Mouse (Mus musculus): ENCODE measurements around the gene Pdzd11. TPM values are rescaled to one million over a fixed set of nuclear protein-coding genes. Genes with fewer than 3 reads are reported as not detected.

Gene Pdzd11
- 114 and 117 TPM in 2 replicates for polyA plus RNA-seq (2016; fragmentation: Nextera tagmentation; extraction: Ambion mirVana)

DNA sequence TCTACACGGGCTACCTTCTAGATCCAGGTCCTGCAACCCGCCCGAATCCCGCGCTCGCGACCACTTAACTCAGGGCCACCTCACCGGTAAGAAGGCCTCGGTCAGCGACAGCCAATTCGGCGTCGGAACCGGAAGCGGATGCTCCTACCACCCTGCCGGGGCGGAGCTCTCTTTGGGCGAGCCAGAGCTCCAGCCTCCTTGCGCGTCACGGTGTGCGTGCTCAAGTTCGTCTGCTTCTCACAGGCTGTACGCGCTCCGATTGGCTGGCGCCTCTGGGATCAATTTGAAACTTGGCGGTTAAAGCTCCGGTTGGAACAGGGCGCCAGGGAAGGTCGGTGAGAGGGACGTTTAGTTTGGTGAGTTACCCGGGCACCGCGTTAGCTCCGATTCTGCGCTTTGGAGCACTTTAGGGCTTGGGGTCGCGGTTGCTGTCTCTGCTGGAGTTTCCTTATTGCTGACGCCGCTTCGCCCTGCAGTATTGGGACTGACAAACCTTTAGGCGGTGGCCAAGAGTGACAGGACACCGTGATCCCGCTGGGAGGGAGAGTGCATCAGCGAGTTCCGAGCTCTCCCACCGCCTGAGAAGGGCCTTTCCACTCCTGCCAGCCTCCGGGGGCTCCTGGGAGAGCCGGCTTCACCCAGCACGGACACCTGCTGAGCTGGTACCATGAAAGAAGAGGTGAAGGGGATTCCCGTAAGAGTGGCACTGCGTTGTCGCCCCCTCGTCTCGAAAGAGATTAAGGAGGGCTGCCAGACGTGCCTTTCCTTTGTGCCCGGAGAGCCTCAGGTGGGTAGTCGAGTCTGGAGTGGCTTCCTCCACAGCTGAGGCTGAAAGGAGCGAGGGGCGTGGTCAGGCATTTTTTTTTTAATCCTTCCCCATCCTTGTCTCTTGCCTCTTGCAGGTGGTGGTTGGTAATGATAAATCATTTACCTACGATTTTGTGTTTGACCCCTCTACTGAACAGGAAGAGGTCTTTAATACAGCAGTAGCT, at the start of gene Pdzd11:
TSS of gene Pdzd11 (minus strand) at position 767 of the 992 bp plus-strand sequence.
- Histone ChIP-seq H3K4me3 (peak within 1 kb of the TSS; percentile 78), H3K4me1 (0 out of 2 replicates have a peak, but pooled peaks cover 6% of the 10 kb centered on the region), H3K36me3 (replicated peaks) (peaks cover 27% of the 10 kb centered on the region), H3K27ac (replicated peaks) (peak within 1 kb of the TSS; percentile 92), H3K9me3 (no peaks in the 10 kb centered on the region), H3K27me3 (replicated peaks; ENCODE audit: low read depth, poor library complexity, severe bottlenecking) (peaks cover 44% of the 10 kb centered on the region)
- DNase-seq (ENCODE audit: low spot score), result peak; percentile 93
- WGBS, result 15% methylated on average over 62 of the region's 62 CpGs

DNA sequence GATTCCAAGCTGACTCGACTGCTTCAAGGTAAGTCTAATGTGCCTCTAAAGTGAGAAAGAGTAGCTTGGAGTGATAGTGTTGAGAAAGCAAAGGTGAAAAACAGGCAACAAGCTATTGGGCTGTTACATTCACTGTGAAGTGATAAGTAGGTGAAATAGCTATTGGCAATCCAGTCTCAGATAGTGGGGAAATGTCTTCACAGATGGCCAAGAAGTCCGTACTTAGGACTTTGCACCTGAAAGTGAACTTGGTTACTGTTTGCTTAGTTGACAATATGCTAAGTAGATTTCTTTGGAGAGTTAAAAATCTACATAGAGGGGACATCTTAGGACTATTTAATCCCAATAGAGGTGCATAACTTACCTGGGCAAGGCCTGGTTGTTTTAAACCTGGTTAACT, 38.5 kb upstream of the Pdzd11 start:
- H3K9me3 ChIP-seq, result no peaks in the 10 kb centered on the region
- peaks cover 41% of the 10 kb centered on the region for H3K27me3 ChIP-seq (replicated peaks; ENCODE audit: low read depth, poor library complexity, severe bottlenecking)
- no peak for DNase-seq (ENCODE audit: low spot score)
- peaks cover 28% of the 10 kb centered on the region for H3K36me3 ChIP-seq (replicated peaks)
- WGBS, result 87% methylated on average over 2 of the region's 2 CpGs
- H3K4me1 ChIP-seq, result no peaks in the 10 kb centered on the region
- H3K27ac ChIP-seq (replicated peaks), result no peak overlapping the region
- no peak overlapping the region for H3K4me3 ChIP-seq

DNA sequence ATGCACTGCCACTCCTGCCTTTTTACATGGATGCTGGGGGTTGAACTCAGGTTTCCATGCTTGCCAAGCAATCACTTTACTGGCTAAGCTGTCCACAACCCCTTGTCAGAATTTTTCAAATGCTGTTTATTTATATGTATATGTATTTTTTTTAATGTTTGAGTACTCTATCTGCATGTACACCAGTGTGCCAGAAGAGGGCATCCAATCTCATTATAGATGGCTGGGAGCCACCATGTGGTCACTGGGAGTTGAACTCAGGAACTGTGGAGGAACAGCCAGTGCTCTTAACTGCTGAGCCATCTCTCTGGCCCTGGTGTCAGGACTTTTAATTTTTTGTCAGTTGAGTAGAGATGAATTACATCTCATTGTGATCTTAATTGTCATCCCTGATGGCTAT, 26.5 kb upstream of the Pdzd11 start:
- H3K27ac ChIP-seq (replicated peaks), result no peak overlapping the region
- H3K4me3 ChIP-seq, result no peak overlapping the region
- no peaks in the 10 kb centered on the region for H3K4me1 ChIP-seq
- H3K27me3 ChIP-seq (replicated peaks; ENCODE audit: low read depth, poor library complexity, severe bottlenecking), result peaks cover 21% of the 10 kb centered on the region
- DNase-seq (ENCODE audit: low spot score), result no peak
- no peaks in the 10 kb centered on the region for H3K9me3 ChIP-seq
- H3K36me3 ChIP-seq (replicated peaks), result peaks cover 30% of the 10 kb centered on the region

DNA sequence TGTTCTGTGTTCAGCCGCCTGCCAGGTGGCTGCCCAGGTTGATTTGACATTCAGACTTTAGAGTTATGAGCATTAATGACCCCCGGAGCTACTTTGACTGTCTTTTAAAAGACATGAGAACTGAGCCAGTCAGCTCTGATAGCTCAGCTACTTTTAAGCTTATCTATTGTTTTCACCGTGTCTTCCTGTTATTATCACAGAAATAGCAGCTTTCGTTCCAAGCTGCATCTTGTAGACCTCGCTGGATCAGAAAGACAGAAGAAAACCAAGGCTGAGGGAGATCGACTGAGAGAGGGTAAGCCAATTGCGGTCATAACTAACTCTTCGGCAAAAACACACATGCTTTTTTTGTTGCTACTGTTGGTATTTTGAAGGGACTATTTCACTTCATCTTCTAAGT, 12.1 kb upstream of the Pdzd11 start:
- Histone ChIP-seq H3K27me3 (replicated peaks; ENCODE audit: low read depth, poor library complexity, severe bottlenecking) (peaks cover 33% of the 10 kb centered on the region), H3K36me3 (replicated peaks) (peaks cover 89% of the 10 kb centered on the region)

DNA sequence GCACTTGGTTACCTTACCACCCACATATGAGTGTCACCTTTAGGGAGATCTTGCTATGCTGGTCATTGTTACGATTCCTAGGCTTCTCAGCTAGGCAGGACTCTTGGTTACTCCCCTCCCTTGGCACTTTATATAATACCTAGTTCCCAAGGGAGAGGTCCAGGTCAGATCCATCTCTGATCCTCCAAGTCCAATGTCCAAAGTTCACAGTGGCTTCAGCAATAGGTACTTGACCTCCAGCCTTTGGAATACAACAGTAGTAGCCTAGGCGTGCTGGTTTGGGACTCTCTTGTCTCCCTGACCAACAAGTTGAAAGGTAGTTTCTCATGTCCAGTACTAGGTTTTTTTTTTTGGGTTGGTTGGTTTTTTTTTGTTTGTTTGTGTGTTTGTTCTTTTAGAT, 2.7 kb upstream of the Pdzd11 start:
- peaks cover 41% of the 10 kb centered on the region for H3K27me3 ChIP-seq (replicated peaks; ENCODE audit: low read depth, poor library complexity, severe bottlenecking)

More for the DNA sequence above, 12.1 kb upstream of the Pdzd11 start:
- no peak for DNase-seq (ENCODE audit: low spot score)
- 93% methylated on average over 8 of the region's 8 CpGs for WGBS
- Histone ChIP-seq H3K4me3 (no peak overlapping the region), H3K4me1 (no peaks in the 10 kb centered on the region), H3K9me3 (no peaks in the 10 kb centered on the region), H3K27ac (replicated peaks) (no peak overlapping the region)

DNA sequence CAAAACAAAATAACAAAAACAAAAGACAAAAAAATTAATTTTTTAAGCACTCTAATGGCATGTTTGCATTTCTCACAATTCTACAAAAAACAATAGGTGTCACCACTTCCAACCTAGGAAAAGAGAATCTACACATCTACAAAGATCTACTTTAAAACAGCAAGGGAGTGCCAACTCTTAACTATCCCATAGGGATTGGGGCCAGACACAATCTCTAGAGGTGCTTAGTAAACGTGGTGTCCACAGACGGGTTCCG, 894 bp downstream of the Pdzd11 start, which contains the start of gene Kif4:
TSS of gene Kif4 (plus strand) at position 192 of the 256 bp plus-strand sequence.
- 0 out of 2 replicates have a peak, but pooled peaks cover 6% of the 10 kb centered on the region for H3K4me1 ChIP-seq
- H3K4me3 ChIP-seq, result peak within 1 kb of the TSS; percentile 78
- H3K36me3 ChIP-seq (replicated peaks), result peaks cover 27% of the 10 kb centered on the region
- peaks cover 44% of the 10 kb centered on the region for H3K27me3 ChIP-seq (replicated peaks; ENCODE audit: low read depth, poor library complexity, severe bottlenecking)
- H3K9me3 ChIP-seq, result no peaks in the 10 kb centered on the region
- H3K27ac ChIP-seq (replicated peaks), result peak within 1 kb of the TSS; percentile 92
- no peak for DNase-seq (ENCODE audit: low spot score)
- WGBS, result 18% methylated on average over 3 of the region's 3 CpGs

More for the DNA sequence above, 2.7 kb upstream of the Pdzd11 start:
- WGBS, result 93% methylated on average over 2 of the region's 2 CpGs
- no peaks in the 10 kb centered on the region for H3K9me3 ChIP-seq
- 0 out of 2 replicates have a peak, but pooled peaks cover 6% of the 10 kb centered on the region for H3K4me1 ChIP-seq
- H3K27ac ChIP-seq (replicated peaks), result no peak overlapping the region
- H3K36me3 ChIP-seq (replicated peaks), result peaks cover 22% of the 10 kb centered on the region
- no peak overlapping the region for H3K4me3 ChIP-seq
- no peak for DNase-seq (ENCODE audit: low spot score)

DNA sequence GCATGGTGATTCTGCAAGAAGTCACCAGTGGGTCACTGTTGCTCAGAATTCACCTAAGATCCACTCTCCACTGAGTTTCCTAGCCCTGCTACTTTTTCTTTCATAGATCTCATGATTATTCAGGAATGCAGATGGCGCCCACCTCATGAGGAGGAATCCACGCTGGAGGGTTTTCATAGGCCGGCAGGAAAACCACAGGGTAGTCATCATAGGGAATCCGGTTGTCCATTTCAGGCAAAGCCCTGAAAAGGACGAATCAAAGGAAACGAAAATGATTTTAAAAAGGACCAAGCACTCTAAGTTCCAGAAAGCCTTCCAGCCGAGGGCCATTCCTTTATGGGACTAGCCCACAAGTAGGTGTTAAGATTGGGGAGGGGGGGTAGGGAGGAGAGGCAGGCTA, 1.2 kb downstream of the Pdzd11 start:
- Histone ChIP-seq H3K4me1 (0 out of 2 replicates have a peak, but pooled peaks cover 6% of the 10 kb centered on the region), H3K36me3 (replicated peaks) (peaks cover 27% of the 10 kb centered on the region), H3K27ac (replicated peaks) (peak overlapping the region; percentile 83), H3K27me3 (replicated peaks; ENCODE audit: low read depth, poor library complexity, severe bottlenecking) (peaks cover 44% of the 10 kb centered on the region), H3K9me3 (no peaks in the 10 kb centered on the region), H3K4me3 (peak overlapping the region; percentile 78)
- WGBS, result 40% methylated on average over 7 of the region's 7 CpGs
- no peak for DNase-seq (ENCODE audit: low spot score)

DNA sequence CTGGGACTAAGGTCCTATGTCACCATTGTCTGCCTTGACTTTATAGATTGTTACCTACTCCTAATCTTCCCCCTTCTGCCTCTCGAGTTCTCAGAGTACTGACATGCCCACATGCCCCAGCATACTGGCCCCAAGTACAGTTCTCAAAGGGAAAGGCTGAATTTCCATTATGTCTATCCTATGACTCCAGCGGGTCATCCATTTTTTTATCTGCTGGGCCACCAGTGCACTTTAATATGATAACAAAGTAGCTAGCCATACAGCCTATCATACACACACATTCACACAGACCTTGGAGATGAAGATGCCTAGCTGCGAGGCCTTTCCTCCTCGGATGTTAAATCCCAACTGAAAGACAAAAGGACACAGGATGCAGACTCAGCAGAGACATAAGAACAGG, 2.1 kb downstream of the Pdzd11 start:
- H3K36me3 ChIP-seq (replicated peaks), result peaks cover 27% of the 10 kb centered on the region
- no peak for DNase-seq (ENCODE audit: low spot score)
- 0 out of 2 replicates have a peak, but pooled peaks cover 6% of the 10 kb centered on the region for H3K4me1 ChIP-seq
- 91% methylated on average over 4 of the region's 4 CpGs for WGBS
- no peak overlapping the region for H3K27ac ChIP-seq (replicated peaks)
- no peaks in the 10 kb centered on the region for H3K9me3 ChIP-seq
- no peak overlapping the region for H3K4me3 ChIP-seq
- peaks cover 37% of the 10 kb centered on the region for H3K27me3 ChIP-seq (replicated peaks; ENCODE audit: low read depth, poor library complexity, severe bottlenecking)

DNA sequence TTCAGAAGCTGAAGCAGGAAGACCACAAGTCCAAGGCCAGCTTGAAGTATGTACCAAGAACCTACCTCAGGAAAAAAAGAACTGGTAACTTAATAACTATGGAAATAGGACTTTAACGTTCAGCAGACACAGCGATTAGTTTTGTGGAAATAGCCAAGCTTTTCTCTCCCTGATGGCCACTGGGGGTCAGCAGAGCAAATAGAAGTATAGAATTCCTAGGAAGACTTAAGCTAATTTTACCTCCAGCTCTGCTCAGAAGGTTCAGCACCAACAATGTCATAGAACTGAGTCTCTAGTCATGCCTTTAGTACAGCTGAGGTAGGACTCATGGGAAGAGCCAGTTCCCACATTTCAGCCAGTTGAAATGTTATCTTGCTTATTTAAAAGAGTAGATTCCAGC, 5.0 kb downstream of the Pdzd11 start:
- Histone ChIP-seq H3K4me3 (no peak overlapping the region), H3K9me3 (no peaks in the 10 kb centered on the region), H3K27ac (replicated peaks) (no peak overlapping the region), H3K4me1 (0 out of 2 replicates have a peak, but pooled peaks cover 6% of the 10 kb centered on the region), H3K27me3 (replicated peaks; ENCODE audit: low read depth, poor library complexity, severe bottlenecking) (peaks cover 58% of the 10 kb centered on the region), H3K36me3 (replicated peaks) (peaks cover 20% of the 10 kb centered on the region)
- 84% methylated on average over 2 of the region's 2 CpGs for WGBS
- DNase-seq (ENCODE audit: low spot score), result no peak

DNA sequence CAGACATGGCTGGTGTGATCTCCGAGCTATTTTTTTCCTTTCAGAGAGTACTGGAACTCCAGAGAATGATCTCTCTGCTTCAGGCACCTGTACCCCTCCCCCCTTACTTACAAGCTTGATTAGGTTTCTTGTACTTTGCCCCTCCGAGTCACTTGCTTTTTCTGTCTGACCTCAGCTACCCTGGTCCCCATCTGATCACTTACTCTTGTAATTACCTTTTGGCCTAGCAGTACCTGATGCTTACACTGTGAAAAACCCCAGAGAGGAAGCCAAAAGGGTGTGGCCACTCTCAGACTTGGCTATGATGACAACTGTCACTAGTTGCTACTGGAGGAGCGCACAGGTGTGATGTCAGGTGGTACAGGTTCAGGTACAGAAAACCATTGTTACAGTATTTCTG, 7.9 kb downstream of the Pdzd11 start:
- Histone ChIP-seq H3K9me3 (no peaks in the 10 kb centered on the region), H3K36me3 (replicated peaks) (peaks cover 16% of the 10 kb centered on the region), H3K4me3 (no peak overlapping the region), H3K4me1 (no peaks in the 10 kb centered on the region), H3K27ac (replicated peaks) (no peak overlapping the region), H3K27me3 (replicated peaks; ENCODE audit: low read depth, poor library complexity, severe bottlenecking) (peaks cover 60% of the 10 kb centered on the region)
- 66% methylated on average over 3 of the region's 3 CpGs for WGBS
- DNase-seq (ENCODE audit: low spot score), result no peak

DNA sequence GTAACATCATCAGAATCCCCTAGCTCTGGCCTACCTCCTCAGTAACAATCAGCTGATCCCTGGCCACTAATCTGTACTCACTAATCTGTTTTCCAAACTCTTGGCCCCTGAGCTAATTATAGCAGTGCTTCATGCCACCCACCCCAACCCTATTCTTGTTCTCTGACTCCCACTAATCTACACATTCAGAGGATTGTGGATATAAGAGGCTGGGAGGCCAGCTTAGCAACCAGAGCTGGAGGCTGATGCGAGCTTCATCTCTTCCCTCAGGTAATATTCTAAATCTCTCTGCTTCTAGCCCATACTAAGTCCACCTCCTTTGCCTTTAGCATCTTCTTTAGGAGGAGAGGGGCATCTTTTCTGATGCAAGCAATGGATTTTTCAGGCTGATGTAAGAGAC, 21.1 kb downstream of the Pdzd11 start, which contains the start of gene Arr3:
TSS of gene Arr3 (plus strand) at position 184 of the 400 bp plus-strand sequence.
- DNase-seq (ENCODE audit: low spot score), result no peak
- Histone ChIP-seq H3K27me3 (replicated peaks; ENCODE audit: low read depth, poor library complexity, severe bottlenecking) (peaks cover 67% of the 10 kb centered on the region), H3K4me3 (no peak within 1 kb of the TSS), H3K9me3 (no peaks in the 10 kb centered on the region), H3K27ac (replicated peaks) (no peak within 1 kb of the TSS), H3K36me3 (replicated peaks) (no peaks in the 10 kb centered on the region), H3K4me1 (no peaks in the 10 kb centered on the region)
- WGBS, result 71% methylated on average over 1 of the region's 1 CpGs

DNA sequence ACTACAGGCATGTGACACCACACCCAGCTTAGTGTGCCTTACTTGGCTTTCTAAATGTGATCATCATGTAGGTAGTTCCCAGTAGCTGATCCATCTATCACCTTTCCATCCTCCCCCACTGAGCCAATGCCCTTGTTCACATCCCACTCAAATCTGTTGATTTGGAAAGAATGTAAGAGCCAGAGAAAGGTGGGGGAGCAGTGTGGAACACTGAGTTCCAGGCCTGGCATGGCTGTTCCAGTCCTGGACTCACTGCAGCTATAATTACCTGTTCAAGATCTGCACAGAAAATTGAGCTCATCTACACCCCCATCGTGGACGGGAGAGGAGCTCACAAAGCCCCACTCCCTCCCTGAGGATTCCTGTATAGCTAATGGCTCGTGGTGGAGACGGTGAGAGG, 26.6 kb downstream of the Pdzd11 start:
- Histone ChIP-seq H3K4me1 (no peaks in the 10 kb centered on the region), H3K27ac (replicated peaks) (no peak overlapping the region), H3K9me3 (no peaks in the 10 kb centered on the region), H3K27me3 (replicated peaks; ENCODE audit: low read depth, poor library complexity, severe bottlenecking) (peaks cover 81% of the 10 kb centered on the region), H3K36me3 (replicated peaks) (no peaks in the 10 kb centered on the region), H3K4me3 (no peak overlapping the region)
- DNase-seq (ENCODE audit: low spot score), result no peak
- 72% methylated on average over 4 of the region's 4 CpGs for WGBS

DNA sequence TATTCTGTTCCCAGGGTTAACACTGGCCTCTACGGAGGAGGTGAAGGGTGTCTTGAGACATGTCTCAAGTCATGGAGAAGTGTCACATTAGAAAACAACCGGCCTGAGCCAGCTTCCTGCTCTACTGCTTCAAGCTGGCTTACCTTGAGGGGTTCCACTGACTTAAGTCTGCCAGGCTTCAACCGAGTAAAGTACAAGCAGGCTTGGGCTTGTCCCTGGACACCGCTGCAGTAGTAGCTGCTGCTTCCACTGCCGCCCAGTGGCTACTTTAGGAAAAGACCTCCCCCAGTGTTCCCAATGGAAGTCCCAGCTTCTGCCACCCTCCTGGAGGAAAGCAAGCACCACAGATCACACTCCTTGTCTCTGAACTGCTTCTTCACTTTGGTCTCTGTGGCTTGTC, 28.9 kb downstream of the Pdzd11 start:
- DNase-seq (ENCODE audit: low spot score), result peak; percentile 45
- Histone ChIP-seq H3K9me3 (no peaks in the 10 kb centered on the region), H3K36me3 (replicated peaks) (no peaks in the 10 kb centered on the region), H3K27me3 (replicated peaks; ENCODE audit: low read depth, poor library complexity, severe bottlenecking) (peaks cover 89% of the 10 kb centered on the region), H3K27ac (replicated peaks) (no peak overlapping the region), H3K4me1 (no peaks in the 10 kb centered on the region), H3K4me3 (no peak overlapping the region)
- WGBS, result 20% methylated on average over 5 of the region's 5 CpGs
